Mouse (Mus musculus) forebrain, embryonic 14.5 days (tissue): Measurements from ENCODE around the gene Wnt3. TPM values are rescaled to one million over a fixed set of nuclear protein-coding genes. Genes with fewer than 3 reads are reported as not detected.

Experiments
- ATAC-seq: fragments of 200-750 bp; cut with Nextera tagmentation; 2 replicates; pipeline ENCODE4 v1.8.0; 2017; ENCODE audit warnings: mild to moderate bottlenecking, moderate library complexity
- DNase-seq: peaks from one replicate; pipeline ENCODE4 v3.0.0-alpha.2; 2015; ENCODE audit warnings: low spot score
- H3K27ac ChIP-seq: fragments of 300-500 bp; sonication (generic); 2 replicates; pipeline ENCODE4 v1.5.1; 2014; ENCODE audit warnings: low read depth, mild to moderate bottlenecking, control low read depth, low read length, moderate library complexity
- H3K27me3 ChIP-seq: fragments of 300-500 bp; sonication (generic); replicated peaks from 2 replicates; pipeline ENCODE4 v1.6.1; 2014; ENCODE audit warnings: low read length, control low read depth, mixed read lengths; ENCODE audit not compliant: control insufficient read depth, insufficient read depth
- H3K36me3 ChIP-seq: fragments of 300-500 bp; sonication (generic); 2 replicates; pipeline ENCODE4 v1.6.1; 2014; ENCODE audit warnings: low read length, control low read depth; ENCODE audit not compliant: control insufficient read depth, insufficient read depth
- H3K4me1 ChIP-seq: fragments of 300-500 bp; sonication (generic); 2 replicates; pipeline ENCODE4 v1.6.1; 2014; ENCODE audit warnings: antibody characterized with exemption, low read length, control low read depth; ENCODE audit not compliant: control insufficient read depth, insufficient read depth
- H3K4me2 ChIP-seq: fragments of 300-500 bp; sonication (generic); 2 replicates; pipeline ENCODE4 v1.6.1; 2014; ENCODE audit warnings: mild to moderate bottlenecking, control low read depth, low read length
- H3K4me3 ChIP-seq: fragments of 300-500 bp; sonication (generic); 2 replicates; pipeline ENCODE4 v1.5.1; 2014; ENCODE audit warnings: low read depth, low read length, control low read depth
- H3K9ac ChIP-seq: fragments of 300-500 bp; sonication (generic); 2 replicates; pipeline ENCODE4 v1.6.1; 2014; ENCODE audit warnings: mild to moderate bottlenecking, low read length, control low read depth, moderate library complexity
- H3K9me3 ChIP-seq: fragments of 300-500 bp; sonication (generic); replicated peaks from 2 replicates; pipeline ENCODE4 v1.6.1; 2016; ENCODE audit warnings: low read length, control low read depth, mixed read lengths; ENCODE audit not compliant: control insufficient read depth
- WGBS: fragments of 180-500 bp; shearing (Covaris S2); extraction: QIAGEN DNeasy Blood & Tissue Kit; methylation state at CpG from one replicate; pipeline ENCODE4 v1.1.7; 2014; 5-methylcytosine and 5-hydroxymethylcytosine counted together
- polyA plus RNA-seq: library from polyadenylated mRNA; unstranded; fragments of >200 nt; fragmentation: Nextera tagmentation; extraction: Ambion mirVana; gene quantifications from 2 replicates; pipeline ENCODE4 v1.2.1, GENCODE M21; 2014

Gene Wnt3
- polyA plus RNA-seq, 1 experiment from 2014 or later = 6.6 TPM

DNA sequence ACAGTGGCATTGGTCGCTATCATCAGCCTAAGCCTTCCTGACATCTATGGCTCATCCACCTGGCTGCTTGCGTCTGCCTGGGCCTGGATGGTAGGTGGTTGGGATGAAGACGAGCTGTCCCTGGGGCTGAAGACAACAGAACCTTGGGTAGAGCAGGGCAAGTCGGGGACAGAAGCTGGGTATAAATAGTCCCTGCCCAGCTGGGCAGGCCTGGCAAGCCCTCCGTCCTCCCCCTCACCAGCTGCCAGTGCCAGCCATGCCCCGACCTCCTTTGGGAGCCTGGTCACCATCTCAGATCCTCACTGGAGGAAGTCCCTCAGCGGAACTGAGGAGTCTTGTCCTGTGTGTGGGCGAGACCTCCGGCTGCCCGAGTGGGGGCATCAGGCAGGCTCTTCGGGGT, 30.2 kb downstream of the Wnt3 start:
- DNase-seq (no peak), ATAC-seq (no peak)
- Histone ChIP-seq H3K4me1 (peaks cover 12% of the 10 kb centered on the region), H3K27ac (no peak overlapping the region), H3K36me3 (no peaks in the 10 kb centered on the region), H3K27me3 (peaks cover 15% of the 10 kb centered on the region; the same call in 1 of the 2 replicates), H3K4me3 (no peak overlapping the region), H3K9me3 (no peaks in the 10 kb centered on the region), H3K9ac (no peak overlapping the region), H3K4me2 (no peak overlapping the region)
- WGBS = 90% methylated on average over 11 of the region's 11 CpGs

DNA sequence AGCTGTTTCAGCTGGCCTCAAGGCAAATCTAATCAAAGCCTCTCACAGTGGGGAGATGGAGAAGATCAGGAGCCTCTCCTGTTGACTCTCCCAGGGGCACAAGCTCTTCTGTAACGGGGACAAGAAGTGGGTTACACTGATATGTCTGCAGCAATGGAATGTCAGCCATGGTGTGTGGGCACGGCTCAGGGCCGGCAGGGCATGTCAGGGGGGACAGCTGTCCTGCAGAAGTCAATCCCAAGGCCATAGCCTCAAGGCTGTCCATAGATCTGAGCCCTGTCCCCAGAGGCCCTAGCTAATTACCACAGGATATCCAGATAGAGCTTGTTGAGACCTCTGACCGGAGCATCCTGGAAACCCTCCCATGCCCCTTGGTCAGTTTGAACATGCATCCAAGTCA, 30.9 kb downstream of the Wnt3 start:
- no peaks in the 10 kb centered on the region for H3K9me3 ChIP-seq
- H3K36me3 ChIP-seq = no peaks in the 10 kb centered on the region
- no peak overlapping the region for H3K9ac ChIP-seq
- peaks cover 20% of the 10 kb centered on the region; the same call in 1 of the 2 replicates for H3K27me3 ChIP-seq
- ATAC-seq (no peak), DNase-seq (no peak)
- peaks cover 16% of the 10 kb centered on the region for H3K4me1 ChIP-seq
- H3K4me2 ChIP-seq = no peak overlapping the region
- 87% methylated on average over 4 of the region's 4 CpGs for WGBS
- no peak overlapping the region for H3K4me3 ChIP-seq
- H3K27ac ChIP-seq = no peak overlapping the region

DNA sequence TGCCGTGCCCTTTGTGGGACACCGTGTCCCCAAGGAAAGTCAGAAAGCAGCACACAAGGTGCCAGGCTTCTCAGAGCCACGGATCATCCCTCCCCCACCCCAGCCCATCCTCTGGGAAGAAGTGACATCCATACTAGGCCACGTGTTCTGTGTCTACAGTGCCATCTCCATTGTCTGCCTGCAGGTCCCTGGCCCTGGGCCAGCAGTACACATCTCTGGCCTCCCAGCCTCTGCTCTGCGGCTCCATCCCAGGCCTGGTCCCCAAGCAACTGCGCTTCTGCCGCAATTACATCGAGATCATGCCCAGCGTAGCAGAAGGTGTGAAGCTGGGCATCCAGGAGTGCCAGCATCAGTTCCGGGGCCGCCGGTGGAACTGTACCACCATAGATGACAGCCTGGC, 34.0 kb downstream of the Wnt3 start:
- Histone ChIP-seq H3K4me3 (no peak overlapping the region; the same call in 1 of the 2 replicates), H3K27me3 (peaks cover 38% of the 10 kb centered on the region), H3K36me3 (no peaks in the 10 kb centered on the region), H3K27ac (peak overlapping the region; percentile 16; the same call in 1 of the 2 replicates), H3K9me3 (no peaks in the 10 kb centered on the region), H3K4me1 (peaks cover 16% of the 10 kb centered on the region), H3K9ac (no peak overlapping the region), H3K4me2 (peak overlapping the region; percentile 92)
- peak; percentile 38; the same call in 1 of the 2 replicates for ATAC-seq
- DNase-seq = peak; percentile 68
- 31% methylated on average over 12 of the region's 12 CpGs for WGBS

DNA sequence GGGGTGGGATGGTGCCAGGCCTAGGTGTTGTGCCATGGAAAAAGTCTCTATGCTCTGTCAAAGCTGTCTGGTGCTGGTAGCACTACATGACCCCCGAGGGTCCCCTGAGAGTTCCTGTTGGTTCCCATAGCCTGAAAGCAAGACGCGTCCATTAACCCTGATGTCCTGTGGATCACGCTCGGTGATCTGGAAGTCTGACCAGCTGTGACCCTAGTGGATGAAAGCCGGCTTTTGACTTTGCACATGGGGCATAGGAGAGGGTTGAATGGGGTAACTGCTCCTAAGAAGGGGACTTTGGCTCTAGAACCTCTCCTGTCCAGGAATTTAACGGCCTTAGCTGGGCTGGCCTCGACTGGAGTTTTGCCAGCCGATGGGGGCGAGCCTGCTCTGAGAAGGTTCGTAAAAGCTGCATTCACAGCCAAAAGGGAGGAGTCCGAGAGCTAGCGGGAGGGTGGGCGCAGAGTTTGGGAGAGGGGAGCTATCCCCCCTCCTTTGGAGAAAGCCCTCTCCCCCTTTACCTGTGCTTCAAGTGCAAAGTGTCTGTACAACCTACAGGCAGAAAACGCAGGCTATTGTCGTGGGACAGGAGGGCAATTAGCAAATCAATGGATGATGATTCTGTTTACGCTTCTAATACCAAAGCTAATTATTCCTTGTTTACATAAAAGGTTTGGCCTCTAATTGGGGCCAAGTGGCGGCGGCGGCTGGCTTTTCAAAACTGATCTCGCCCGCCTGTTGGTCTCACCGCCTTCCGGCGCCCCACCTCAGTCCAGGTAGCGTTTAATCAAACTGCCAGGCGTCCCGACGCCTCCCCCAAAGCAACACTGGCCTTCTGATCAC, 35.0 kb downstream of the Wnt3 start:
- H3K9ac ChIP-seq = peak overlapping the region; percentile 80
- ATAC-seq = peak; percentile 18; the same call in 1 of the 2 replicates
- H3K4me2 ChIP-seq = peak overlapping the region; percentile 92
- H3K9me3 ChIP-seq = no peaks in the 10 kb centered on the region
- H3K27ac ChIP-seq = 0 out of 2 replicates have a peak overlapping the region, but pooled peaks have one; percentile 63
- H3K4me1 ChIP-seq = peaks cover 16% of the 10 kb centered on the region
- H3K4me3 ChIP-seq = peak overlapping the region; percentile 53
- H3K27me3 ChIP-seq = peaks cover 40% of the 10 kb centered on the region
- peak; percentile 62 for DNase-seq
- 2% methylated on average over 29 of the region's 29 CpGs for WGBS
- no peaks in the 10 kb centered on the region for H3K36me3 ChIP-seq

DNA sequence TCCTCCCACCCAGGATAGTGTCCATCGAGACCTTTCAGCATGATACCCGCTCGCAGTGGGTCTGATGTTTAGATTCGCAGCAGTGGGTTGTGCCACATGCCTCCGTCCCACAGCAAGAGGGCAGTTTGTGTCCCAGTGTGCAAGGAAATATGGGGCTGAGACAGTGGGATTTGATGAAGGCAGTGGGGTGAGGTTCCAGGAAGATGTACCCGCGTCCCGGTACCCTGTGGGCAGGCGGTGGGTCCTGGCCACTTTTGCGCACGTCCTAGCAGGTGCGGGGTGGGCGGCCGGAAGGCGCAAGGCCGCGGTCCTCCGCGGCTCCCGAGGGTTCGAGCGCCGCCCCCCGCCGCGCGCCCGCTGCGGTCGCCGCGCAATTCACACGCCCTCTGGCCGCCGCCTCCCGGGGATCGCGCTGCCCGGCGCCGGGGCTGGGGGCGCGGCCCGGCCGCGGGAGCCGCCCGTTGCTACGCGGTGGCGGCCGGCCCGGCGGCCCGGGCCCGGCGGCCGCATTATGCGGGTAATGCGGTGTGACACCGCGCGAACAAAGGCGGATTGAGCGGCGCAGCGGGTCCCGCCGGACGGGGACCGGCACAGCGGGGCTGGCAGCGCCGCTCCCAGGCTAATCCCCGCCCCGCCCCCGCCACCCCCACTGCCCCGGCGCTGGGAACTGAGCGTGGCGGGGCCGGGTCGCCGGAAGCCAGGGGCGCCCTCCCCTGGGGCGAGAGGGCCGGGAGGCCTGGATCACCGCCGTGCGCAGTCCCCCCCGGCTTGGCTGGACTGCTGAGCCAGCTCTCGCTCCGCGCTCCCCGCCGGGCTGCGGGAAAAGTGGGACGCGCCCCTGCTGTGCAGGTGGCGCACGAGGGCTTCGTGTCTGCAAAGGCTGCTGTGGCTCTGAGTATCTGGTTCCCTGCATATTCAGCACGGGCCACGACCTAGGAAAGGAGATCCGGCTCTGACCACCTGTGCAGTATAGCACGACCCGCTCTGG, 36.0 kb downstream of the Wnt3 start:
- Histone ChIP-seq H3K4me3 (peak overlapping the region; percentile 53), H3K4me2 (peak overlapping the region; percentile 92), H3K27ac (peak overlapping the region; percentile 63; the same call in 1 of the 2 replicates), H3K9ac (peak overlapping the region; percentile 80), H3K36me3 (no peaks in the 10 kb centered on the region), H3K27me3 (peaks cover 40% of the 10 kb centered on the region), H3K4me1 (peaks cover 16% of the 10 kb centered on the region), H3K9me3 (no peaks in the 10 kb centered on the region)
- ATAC-seq (peak; percentile 58), DNase-seq (peak; percentile 65)
- under 1% methylated on average over 94 of the region's 107 CpGs for WGBS

DNA sequence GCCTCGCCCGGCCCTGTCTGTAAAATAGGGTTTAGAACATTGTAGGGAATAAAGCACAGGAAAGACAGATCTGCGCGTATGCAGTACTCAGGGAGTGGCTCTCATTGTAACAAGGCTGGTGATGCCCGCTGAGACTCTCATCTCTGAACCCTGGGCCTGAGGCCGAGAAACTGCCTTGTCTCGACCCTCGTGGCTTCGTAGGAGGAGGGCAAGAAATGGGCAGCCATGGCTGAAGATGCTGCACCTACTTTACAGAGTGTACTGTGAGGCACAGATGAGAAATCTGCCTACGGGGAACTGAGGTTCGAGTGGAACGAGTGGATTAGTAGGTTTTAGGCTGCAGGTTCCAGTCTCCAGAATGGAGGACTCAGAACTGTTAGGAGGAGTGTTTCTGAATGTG, 36.7 kb downstream of the Wnt3 start:
- ATAC-seq = no peak
- Histone ChIP-seq H3K36me3 (no peaks in the 10 kb centered on the region), H3K4me2 (peak overlapping the region; percentile 92), H3K9ac (peak overlapping the region; percentile 80), H3K27me3 (peaks cover 36% of the 10 kb centered on the region), H3K4me3 (peak overlapping the region; percentile 53), H3K27ac (0 out of 2 replicates have a peak overlapping the region, but pooled peaks have one; percentile 63), H3K9me3 (no peaks in the 10 kb centered on the region), H3K4me1 (peaks cover 16% of the 10 kb centered on the region)
- no peak for DNase-seq
- WGBS = 8% methylated on average over 12 of the region's 12 CpGs

DNA sequence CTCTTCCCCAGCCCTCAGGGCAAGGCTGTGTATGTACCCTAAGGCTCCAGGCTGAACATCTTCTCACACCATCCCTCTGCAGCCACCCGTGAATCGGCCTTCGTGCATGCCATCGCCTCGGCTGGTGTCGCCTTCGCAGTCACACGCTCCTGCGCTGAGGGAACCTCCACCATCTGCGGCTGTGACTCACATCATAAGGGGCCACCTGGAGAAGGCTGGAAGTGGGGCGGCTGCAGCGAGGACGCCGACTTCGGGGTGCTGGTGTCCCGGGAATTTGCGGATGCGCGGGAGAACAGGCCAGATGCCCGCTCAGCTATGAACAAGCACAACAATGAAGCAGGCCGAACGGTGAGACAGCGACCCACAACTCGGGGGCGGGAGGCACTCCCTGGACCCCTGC, 37.3 kb downstream of the Wnt3 start:
- no peak for DNase-seq
- ATAC-seq = no peak
- H3K9ac ChIP-seq = no peak overlapping the region
- H3K4me1 ChIP-seq = peaks cover 16% of the 10 kb centered on the region
- H3K27me3 ChIP-seq = peaks cover 36% of the 10 kb centered on the region
- H3K36me3 ChIP-seq = no peaks in the 10 kb centered on the region
- no peak overlapping the region for H3K27ac ChIP-seq
- H3K4me3 ChIP-seq = no peak overlapping the region
- no peaks in the 10 kb centered on the region for H3K9me3 ChIP-seq
- 27% methylated on average over 23 of the region's 25 CpGs for WGBS
- no peak overlapping the region for H3K4me2 ChIP-seq

DNA sequence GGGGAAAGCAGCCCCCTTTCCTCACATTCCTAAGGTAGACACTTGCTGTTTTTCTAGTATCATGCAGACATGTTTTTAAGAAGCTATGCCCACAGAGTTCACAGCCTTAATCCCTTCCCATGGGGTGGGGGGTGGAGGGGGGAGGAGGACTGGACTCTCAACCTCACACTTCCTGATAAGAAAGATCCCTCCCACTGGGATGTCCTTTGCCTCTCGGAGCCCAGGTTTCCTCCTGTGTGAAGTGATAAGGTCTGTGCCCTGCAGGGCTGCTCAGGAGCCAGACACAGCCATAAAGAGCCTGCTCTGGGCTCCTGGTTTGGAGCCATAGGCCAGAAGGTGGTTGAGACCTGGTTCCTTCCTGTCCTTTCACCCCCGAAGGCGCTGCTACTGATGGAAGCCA, 40.9 kb downstream of the Wnt3 start:
- no peak for DNase-seq
- no peak overlapping the region for H3K4me3 ChIP-seq
- H3K9ac ChIP-seq = no peak overlapping the region
- no peak for ATAC-seq
- no peaks in the 10 kb centered on the region for H3K36me3 ChIP-seq
- H3K4me1 ChIP-seq = no peaks in the 10 kb centered on the region
- no peak overlapping the region for H3K27ac ChIP-seq
- H3K4me2 ChIP-seq = no peak overlapping the region
- 45% methylated on average over 3 of the region's 3 CpGs for WGBS
- no peaks in the 10 kb centered on the region for H3K9me3 ChIP-seq
- H3K27me3 ChIP-seq = peaks cover 20% of the 10 kb centered on the region
